Mouse (Mus musculus) small intestine, adult 2 months (tissue): Measurements from ENCODE around the gene Ccdc24.

ENCODE experiments used
- CTCF ChIP-seq: fragments of 200-500 bp; IDR thresholded peaks from 2 replicates; pipeline ENCODE4 v1.5.1; 2012; ENCODE audit warnings: low read depth, mild to moderate bottlenecking, control low read depth, inconsistent platforms, low read length, moderate library complexity, mixed read lengths; ENCODE audit not compliant: insufficient replicate concordance, insufficient read length; ENCODE audit errors: extremely low read depth
- POLR2A ChIP-seq: fragments of 200-500 bp; IDR thresholded peaks from 2 replicates; pipeline ENCODE4 v1.6.1; 2012; ENCODE audit warnings: low read depth, mild to moderate bottlenecking, control low read depth, inconsistent platforms, low read length, moderate library complexity

DNA sequence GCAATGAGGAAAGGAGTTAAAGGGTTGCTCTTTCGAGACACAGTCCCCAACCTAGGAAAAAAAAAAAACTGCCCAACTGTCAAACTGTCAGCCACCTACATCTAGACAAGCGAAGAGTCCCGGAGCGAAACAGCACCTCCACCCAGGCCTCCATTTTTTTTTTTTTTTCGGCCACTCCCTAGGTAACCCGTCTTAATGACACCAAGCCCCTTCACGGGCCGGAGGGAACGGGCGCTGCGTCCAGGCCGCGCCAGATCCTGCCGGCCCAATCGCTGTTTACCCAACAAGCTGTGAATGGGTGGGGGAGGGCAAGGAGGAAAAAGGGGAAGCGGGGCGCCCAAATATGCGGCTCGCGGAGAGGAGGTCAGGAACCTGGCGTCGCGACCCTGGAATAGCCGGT is 14.3 kb upstream of the Ccdc24 start:
- TF ChIP-seq CTCF (no peak), POLR2A (no peak)
